Mouse (Mus musculus) midbrain, postnatal 0 days (tissue): ENCODE data around the gene Klhl40. TPM values are rescaled to one million over a fixed set of nuclear protein-coding genes. Genes with fewer than 3 reads are reported as not detected.

ENCODE experiments used
- ATAC-seq: fragments of 200-750 bp; cut with Nextera tagmentation; 2 replicates; pipeline ENCODE4 v1.8.0; 2017; ENCODE audit warnings: moderate number of reproducible peaks, mild to moderate bottlenecking, moderate TSS enrichment, moderate library complexity; ENCODE audit not compliant: low FRiP score
- DNase-seq: peaks from one replicate; pipeline ENCODE4 v3.0.0-alpha.2; 2015; ENCODE audit warnings: low spot score
- H3K27ac ChIP-seq: fragments of 300-500 bp; sonication (generic); 2 replicates; pipeline ENCODE4 v1.5.1; 2014; ENCODE audit warnings: low read depth, mild to moderate bottlenecking, low read length, mixed read lengths
- H3K27me3 ChIP-seq: fragments of 300-500 bp; sonication (generic); 2 replicates; pipeline ENCODE4 v1.6.1; 2014; ENCODE audit warnings: low read length, control low read depth, mixed read lengths; ENCODE audit not compliant: insufficient read depth
- H3K36me3 ChIP-seq: fragments of 300-500 bp; sonication (generic); 2 replicates; pipeline ENCODE4 v1.6.1; 2014; ENCODE audit warnings: low read length, control low read depth, mixed read lengths; ENCODE audit not compliant: insufficient read depth
- H3K4me1 ChIP-seq: fragments of 300-500 bp; sonication (generic); 2 replicates; pipeline ENCODE4 v1.6.1; 2014; ENCODE audit warnings: mild to moderate bottlenecking, control low read depth, antibody characterized with exemption, low read length, mixed read lengths; ENCODE audit not compliant: insufficient read depth
- H3K4me2 ChIP-seq: fragments of 300-500 bp; sonication (generic); 2 replicates; pipeline ENCODE4 v1.6.1; 2014; ENCODE audit warnings: low read depth, mild to moderate bottlenecking, low read length, mixed read lengths; ENCODE audit not compliant: poor library complexity, severe bottlenecking
- H3K4me3 ChIP-seq: fragments of 300-500 bp; sonication (generic); 2 replicates; pipeline ENCODE4 v1.5.1; 2014; ENCODE audit warnings: low read depth, mild to moderate bottlenecking, low read length, moderate library complexity
- H3K9ac ChIP-seq: fragments of 300-500 bp; sonication (generic); replicated peaks from 2 replicates; pipeline ENCODE4 v1.6.1; 2014; ENCODE audit warnings: mild to moderate bottlenecking, low read length, moderate library complexity, mixed read lengths; ENCODE audit not compliant: poor library complexity, severe bottlenecking
- H3K9me3 ChIP-seq: fragments of 300-500 bp; sonication (generic); 2 replicates; pipeline ENCODE4 v1.6.1; 2016; ENCODE audit warnings: low read length, control low read depth
- CTCF ChIP-seq: IDR thresholded peaks from 2 replicates; pipeline ENCODE4 v1.5.1; 2016; ENCODE audit warnings: antibody characterized with exemption, mild to moderate bottlenecking
- WGBS: fragments of 180-500 bp; shearing (Covaris S2); extraction: QIAGEN DNeasy Blood & Tissue Kit; methylation state at CpG from one replicate; pipeline ENCODE4 v1.1.7; 2014; 5-methylcytosine and 5-hydroxymethylcytosine counted together
- polyA plus RNA-seq: library from polyadenylated mRNA; unstranded; fragments of >200 nt; fragmentation: Nextera tagmentation; extraction: Ambion mirVana; gene quantifications from 2 replicates; pipeline ENCODE4 v1.2.1, GENCODE M21; 2015
- total RNA-seq: library from RNA; depleted of rRNA; stranded (reverse); fragments of >200 nt; gene quantifications from 2 replicates; pipeline ENCODE4 v1.2.3, GENCODE M21; 2014; rRNA removed

Klhl40 gene
- 1.3 and 1.7 TPM in 2 replicates for total RNA-seq
- 2.9 and 3.2 TPM in 2 replicates for polyA plus RNA-seq

- Histone ChIP-seq H3K9me3 (no peaks in the 10 kb centered on the region), H3K4me2 (peak within 1 kb of the TSS; percentile 55), H3K27me3 (peaks cover 18% of the 10 kb centered on the region), H3K36me3 (no peaks in the 10 kb centered on the region), H3K9ac (no peak within 1 kb of the TSS; the same call in 1 of the 2 replicates), H3K27ac (no peak within 1 kb of the TSS), H3K4me3 (peak within 1 kb of the TSS; percentile 33), H3K4me1 (no peaks in the 10 kb centered on the region)
- WGBS = 22% methylated on average over 28 of the region's 30 CpGs
- ATAC-seq = peak; percentile 61
- TF ChIP-seq CTCF = no peak
- no peak for DNase-seq
Observed at GRCm38 (mm10) chr9:121777484-121778065, at the start of gene Klhl40. Gene Klhl40, plus strand, starts transcription at chr9:121777607.

GRCm38 (mm10) chr9:121740490-121740889, 36.9 kb upstream of the Klhl40 start:
- WGBS = 86% methylated on average over 6 of the region's 6 CpGs

GRCm38 (mm10) chr9:121741168-121741567, 36.2 kb upstream of the Klhl40 start:
- TF ChIP-seq CTCF = no peak
- WGBS = 95% methylated on average over 3 of the region's 3 CpGs
- Histone ChIP-seq H3K4me2 (no peak overlapping the region), H3K4me3 (no peak overlapping the region), H3K9ac (no peak overlapping the region), H3K27me3 (no peaks in the 10 kb centered on the region), H3K9me3 (no peaks in the 10 kb centered on the region), H3K4me1 (no peaks in the 10 kb centered on the region), H3K36me3 (peaks cover 34% of the 10 kb centered on the region), H3K27ac (no peak overlapping the region)
- ATAC-seq (no peak), DNase-seq (no peak)

More at GRCm38 (mm10) chr9:121740490-121740889, 36.9 kb upstream of the Klhl40 start:
- Histone ChIP-seq H3K9ac (no peak overlapping the region), H3K27me3 (no peaks in the 10 kb centered on the region), H3K4me3 (no peak overlapping the region), H3K4me2 (no peak overlapping the region), H3K36me3 (peaks cover 29% of the 10 kb centered on the region), H3K9me3 (no peaks in the 10 kb centered on the region), H3K4me1 (no peaks in the 10 kb centered on the region), H3K27ac (no peak overlapping the region)
- no peak for TF ChIP-seq CTCF
- DNase-seq = no peak
- ATAC-seq = no peak

GRCm38 (mm10) chr9:121744051-121744450, 33.4 kb upstream of the Klhl40 start:
- no peak overlapping the region for H3K4me3 ChIP-seq
- H3K4me1 ChIP-seq = no peaks in the 10 kb centered on the region
- TF ChIP-seq CTCF = no peak
- H3K9me3 ChIP-seq = no peaks in the 10 kb centered on the region
- DNase-seq (no peak), ATAC-seq (no peak)
- H3K27ac ChIP-seq = no peak overlapping the region
- H3K36me3 ChIP-seq = peaks cover 59% of the 10 kb centered on the region
- no peaks in the 10 kb centered on the region for H3K27me3 ChIP-seq
- no peak overlapping the region for H3K9ac ChIP-seq
- 91% methylated on average over 8 of the region's 8 CpGs for WGBS
- H3K4me2 ChIP-seq = no peak overlapping the region

GRCm38 (mm10) chr9:121752774-121753173, 24.6 kb upstream of the Klhl40 start:
- 96% methylated on average over 9 of the region's 9 CpGs for WGBS
- ATAC-seq = no peak
- no peak overlapping the region for H3K27ac ChIP-seq

GRCm38 (mm10) chr9:121754624-121755023, 22.8 kb upstream of the Klhl40 start:
- no peak for TF ChIP-seq CTCF
- H3K4me3 ChIP-seq = no peak overlapping the region
- DNase-seq = no peak
- peaks cover 62% of the 10 kb centered on the region for H3K36me3 ChIP-seq
- H3K27me3 ChIP-seq = no peaks in the 10 kb centered on the region
- no peaks in the 10 kb centered on the region for H3K9me3 ChIP-seq
- H3K9ac ChIP-seq = no peak overlapping the region
- no peak overlapping the region for H3K27ac ChIP-seq
- no peak overlapping the region for H3K4me2 ChIP-seq
- 89% methylated on average over 3 of the region's 3 CpGs for WGBS
- no peaks in the 10 kb centered on the region; the same call in 1 of the 2 replicates for H3K4me1 ChIP-seq
- no peak for ATAC-seq

More at GRCm38 (mm10) chr9:121752774-121753173, 24.6 kb upstream of the Klhl40 start:
- Histone ChIP-seq H3K9me3 (no peaks in the 10 kb centered on the region), H3K4me1 (no peaks in the 10 kb centered on the region), H3K9ac (no peak overlapping the region), H3K4me2 (no peak overlapping the region), H3K36me3 (peaks cover 78% of the 10 kb centered on the region), H3K27me3 (no peaks in the 10 kb centered on the region), H3K4me3 (no peak overlapping the region)
- TF ChIP-seq CTCF = no peak
- no peak for DNase-seq
